Mouse (Mus musculus): ENCODE measurements around the gene Ccdc30.

The Ccdc30 gene

GRCm38 (mm10) chr4:119417270-119417669 lies 1.9 kb upstream of the Ccdc30 start:
- DNase-seq (ENCODE audit: low spot score) = no peak

GRCm38 (mm10) chr4:119412791-119413190 lies 2.5 kb downstream of the Ccdc30 start:
- no peak for DNase-seq (ENCODE audit: low spot score)

GRCm38 (mm10) chr4:119411877-119412650 lies 3.3 kb downstream of the Ccdc30 start:
- no peak for DNase-seq (ENCODE audit: low spot score)

GRCm38 (mm10) chr4:119403431-119403830 lies 11.9 kb downstream of the Ccdc30 start:
- no peak for DNase-seq (ENCODE audit: low spot score)

GRCm38 (mm10) chr4:119400896-119401295 lies 14.4 kb downstream of the Ccdc30 start:
- DNase-seq (ENCODE audit: low spot score) = no peak

GRCm38 (mm10) chr4:119398751-119399150 lies 16.6 kb downstream of the Ccdc30 start:
- DNase-seq (ENCODE audit: low spot score) = no peak

- DNase-seq (ENCODE audit: low spot score) = peak; percentile 53
These were observed 25.0 kb downstream of the Ccdc30 start for GRCm38 (mm10) chr4:119390369-119390768.

GRCm38 (mm10) chr4:119389184-119389583 lies 26.1 kb downstream of the Ccdc30 start:
- DNase-seq (ENCODE audit: low spot score) = no peak

GRCm38 (mm10) chr4:119381471-119382190 lies 33.7 kb downstream of the Ccdc30 start:
- no peak for DNase-seq (ENCODE audit: low spot score)

GRCm38 (mm10) chr4:119369460-119369859 lies 45.9 kb downstream of the Ccdc30 start:
- DNase-seq (ENCODE audit: low spot score) = no peak

GRCm38 (mm10) chr4:119366758-119367526 lies 48.4 kb downstream of the Ccdc30 start:
- no peak for DNase-seq (ENCODE audit: low spot score)

- no peak for DNase-seq (ENCODE audit: low spot score)
These were observed 53.1 kb downstream of the Ccdc30 start for GRCm38 (mm10) chr4:119362231-119362630.

GRCm38 (mm10) chr4:119359196-119359971 lies 55.9 kb downstream of the Ccdc30 start:
- no peak for DNase-seq (ENCODE audit: low spot score)

GRCm38 (mm10) chr4:119345508-119345907 lies 69.8 kb downstream of the Ccdc30 start:
- no peak for DNase-seq (ENCODE audit: low spot score)

GRCm38 (mm10) chr4:119338861-119339361 lies 76.4 kb downstream of the Ccdc30 start:
- peak; percentile 16 for DNase-seq (ENCODE audit: low spot score)

GRCm38 (mm10) chr4:119338422-119338821 lies 76.9 kb downstream of the Ccdc30 start:
- DNase-seq (ENCODE audit: low spot score) = no peak

GRCm38 (mm10) chr4:119333487-119333886 lies 81.8 kb downstream of the Ccdc30 start:
- DNase-seq (ENCODE audit: low spot score) = no peak

GRCm38 (mm10) chr4:119320896-119321550 lies 94.3 kb downstream of the Ccdc30 start:
- no peak for DNase-seq (ENCODE audit: low spot score)

- DNase-seq (ENCODE audit: low spot score) = peak; percentile 93
These were observed 95.0 kb downstream of the Ccdc30 start, which contains the start of gene Ppih for GRCm38 (mm10) chr4:119320131-119320830. Gene Ppih, minus strand, starts transcription at chr4:119320546.

- DNase-seq (ENCODE audit: low spot score) = no peak
These were observed 101.6 kb downstream of the Ccdc30 start for GRCm38 (mm10) chr4:119313756-119314155.

Data from spleen, adult 12 weeks (tissue).